Mouse (Mus musculus) gastrocnemius, adult 2 months (tissue): ENCODE data around the gene Fkbp1b. TPM values are rescaled to one million over a fixed set of nuclear protein-coding genes. Genes with fewer than 3 reads are reported as not detected.

Experiments
- DNase-seq: peaks from one replicate; pipeline ENCODE4 v3.0.0; 2022
- H3K27ac ChIP-seq: fragments of 200-600 bp; 2 replicates; pipeline ENCODE4 v1.8.1; 2022; ENCODE audit warnings: mild to moderate bottlenecking
- H3K4me3 ChIP-seq: fragments of 200-600 bp; 2 replicates; pipeline ENCODE4 v1.8.1; 2022; ENCODE audit warnings: mild to moderate bottlenecking, moderate library complexity
- CTCF ChIP-seq: fragments of 200-600 bp; IDR thresholded peaks from 2 replicates; pipeline ENCODE4 v1.8.1; 2022; ENCODE audit warnings: antibody characterized with exemption, mild to moderate bottlenecking, moderate library complexity
- intact Hi-C: fragments of 180-260 bp; cut with DNase I; formaldehyde crosslinking; loops from one replicate; pipeline ENCODE4 v1.15.1; 2025
- total RNA-seq, 2 experiments: library from RNA; stranded (reverse); gene quantifications; 2 replicates each; pipeline ENCODE4 v1.2.3; 2021

Fkbp1b gene
- total RNA-seq, 2 experiments from 2014 or later: 0.64 to 0.84 TPM

- Histone ChIP-seq H3K4me3 (no peak overlapping the region), H3K27ac (no peak overlapping the region)
- no peak for DNase-seq
- no peak for TF ChIP-seq CTCF
- intact Hi-C loops: no loop called here
Observed at GRCm38 (mm10) chr12:4783598-4783997, 57.8 kb downstream of the Fkbp1b start.

Other genes starting within 250 kb of the Fkbp1b start
- gene Itsn2, start 249.0 kb downstream of the Fkbp1b start, total RNA-seq: 10 to 100 TPM; 22.8 to 27.0 TPM
- gene Gm3625, start 248.7 kb downstream of the Fkbp1b start, total RNA-seq: not detected
- gene Fam228a, start 103.2 kb downstream of the Fkbp1b start, total RNA-seq: under 1 TPM; 0.17 to 0.18 TPM
- gene Pfn4, start 72.6 kb downstream of the Fkbp1b start, total RNA-seq: 1 to 10 TPM; 1.0 to 2.1 TPM
- 10 to 100 TPM in 1 of 2 experiments, 1 to 10 TPM in 1; 7.3 to 12.0 TPM for gene Fam228b, start 72.3 kb downstream of the Fkbp1b start, total RNA-seq
- gene Sf3b6, start 24.0 kb downstream of the Fkbp1b start, total RNA-seq: 10 to 100 TPM; 24.0 to 37.0 TPM
- gene Wdcp, start 1.7 kb upstream of the Fkbp1b start, total RNA-seq: 1 to 10 TPM; 5.5 to 7.6 TPM
- under 1 TPM; 0.33 to 0.46 TPM for gene Mfsd2b, start 32.8 kb upstream of the Fkbp1b start, total RNA-seq
- 100 to 1,000 TPM; 128 to 133 TPM for gene Ubxn2a, start 66.1 kb upstream of the Fkbp1b start, total RNA-seq
- gene Atad2b, start 75.8 kb upstream of the Fkbp1b start, total RNA-seq: 10 to 100 TPM; 15.0 to 16.6 TPM